Mouse (Mus musculus): ENCODE results near the gene Mrpl28. TPM values are rescaled to one million over a fixed set of nuclear protein-coding genes. Genes with fewer than 3 reads are reported as not detected.
"Not testable (repeated sequence)": the region's sequence is repeated elsewhere in the genome, so short reads cannot be mapped to it uniquely, and the experiment has no call there.

Mrpl28 gene
- polyA plus RNA-seq, 1 experiment from 2014 or later = 206 TPM

- Histone ChIP-seq H3K9ac (replicated peaks) (no peak overlapping the region), H3K27me3 (no peaks in the 10 kb centered on the region), H3K36me3 (peaks cover 30% of the 10 kb centered on the region), H3K4me2 (replicated peaks) (no peak overlapping the region), H3K9me3 (no peaks in the 10 kb centered on the region), H3K4me1 (peaks cover 23% of the 10 kb centered on the region), H3K27ac (replicated peaks) (no peak overlapping the region), H3K4me3 (no peak overlapping the region)
- WGBS = 88% methylated on average over 4 of the region's 4 CpGs
- ATAC-seq (replicated peaks) = no peak
Observed at GRCm38 (mm10) chr17:26142796-26143195, 19.5 kb downstream of the Mrpl28 start.

- ATAC-seq (replicated peaks) = no peak
- H3K9me3 ChIP-seq = no peaks in the 10 kb centered on the region
- H3K4me1 ChIP-seq = peaks cover 19% of the 10 kb centered on the region
- no peak overlapping the region for H3K27ac ChIP-seq (replicated peaks)
- 94% methylated on average over 5 of the region's 5 CpGs for WGBS
- H3K4me2 ChIP-seq (replicated peaks) = no peak overlapping the region
- no peaks in the 10 kb centered on the region for H3K27me3 ChIP-seq
- no peak overlapping the region for H3K9ac ChIP-seq (replicated peaks)
- no peak overlapping the region for H3K4me3 ChIP-seq
- H3K36me3 ChIP-seq = peaks cover 30% of the 10 kb centered on the region
Observed at GRCm38 (mm10) chr17:26143386-26143785, 20.1 kb downstream of the Mrpl28 start.

GRCm38 (mm10) chr17:26149056-26149455, 25.8 kb downstream of the Mrpl28 start:
- no peaks in the 10 kb centered on the region for H3K27me3 ChIP-seq
- no peak for ATAC-seq (replicated peaks)
- WGBS = 78% methylated on average over 2 of the region's 2 CpGs
- H3K27ac ChIP-seq (replicated peaks) = no peak overlapping the region
- H3K4me1 ChIP-seq = no peaks in the 10 kb centered on the region
- no peaks in the 10 kb centered on the region for H3K9me3 ChIP-seq
- H3K36me3 ChIP-seq = peaks cover 58% of the 10 kb centered on the region
- no peak overlapping the region for H3K9ac ChIP-seq (replicated peaks)
- H3K4me2 ChIP-seq (replicated peaks) = no peak overlapping the region
- no peak overlapping the region for H3K4me3 ChIP-seq

GRCm38 (mm10) chr17:26151886-26152630, 28.8 kb downstream of the Mrpl28 start:
- ATAC-seq (replicated peaks) = no peak
- peaks cover 48% of the 10 kb centered on the region for H3K36me3 ChIP-seq
- no peak overlapping the region for H3K4me3 ChIP-seq
- H3K9ac ChIP-seq (replicated peaks) = no peak overlapping the region
- no peak overlapping the region for H3K4me2 ChIP-seq (replicated peaks)
- no peaks in the 10 kb centered on the region for H3K4me1 ChIP-seq
- WGBS = 93% methylated on average over 2 of the region's 2 CpGs
- H3K9me3 ChIP-seq = no peaks in the 10 kb centered on the region
- H3K27me3 ChIP-seq = no peaks in the 10 kb centered on the region
- H3K27ac ChIP-seq (replicated peaks) = no peak overlapping the region

- 95% methylated on average over 1 of the region's 1 CpGs for WGBS
- Histone ChIP-seq H3K4me3 (no peak overlapping the region), H3K4me2 (replicated peaks) (no peak overlapping the region), H3K36me3 (no peaks in the 10 kb centered on the region), H3K9ac (replicated peaks) (no peak overlapping the region), H3K27me3 (no peaks in the 10 kb centered on the region), H3K4me1 (no peaks in the 10 kb centered on the region), H3K27ac (replicated peaks) (no peak overlapping the region), H3K9me3 (no peaks in the 10 kb centered on the region)
- no peak for ATAC-seq (replicated peaks)
Observed at GRCm38 (mm10) chr17:26162736-26163135, 39.4 kb downstream of the Mrpl28 start.

- WGBS = 94% methylated on average over 2 of the region's 2 CpGs
- Histone ChIP-seq H3K9ac (replicated peaks) (no peak overlapping the region), H3K27ac (replicated peaks) (no peak overlapping the region), H3K4me3 (no peak overlapping the region), H3K27me3 (no peaks in the 10 kb centered on the region), H3K4me1 (no peaks in the 10 kb centered on the region), H3K4me2 (replicated peaks) (no peak overlapping the region), H3K9me3 (no peaks in the 10 kb centered on the region), H3K36me3 (no peaks in the 10 kb centered on the region)
- no peak for ATAC-seq (replicated peaks)
Observed at GRCm38 (mm10) chr17:26168039-26168438, 44.7 kb downstream of the Mrpl28 start.

- H3K27ac ChIP-seq (replicated peaks); ATAC-seq (replicated peaks); H3K4me1 ChIP-seq; H3K4me2 ChIP-seq (replicated peaks); H3K9me3 ChIP-seq; H3K27me3 ChIP-seq; H3K4me3 ChIP-seq; H3K9ac ChIP-seq (replicated peaks): not testable (repeated sequence)
- 93% methylated on average over 2 of the region's 2 CpGs for WGBS
- peaks cover 15% of the 10 kb centered on the region for H3K36me3 ChIP-seq
Observed at GRCm38 (mm10) chr17:26175248-26175647, 51.9 kb downstream of the Mrpl28 start.

Other genes with a start within 250 kb of the Mrpl28 start
- gene Mettl26, start 248.4 kb upstream of the Mrpl28 start, polyA plus RNA-seq (2015; fragmentation: Nextera tagmentation; extraction: Ambion mirVana) = 61.8 and 62.0 TPM in 2 replicates
- 0.55 and 0.60 TPM in 2 replicates for gene Wfikkn1, start 242.6 kb upstream of the Mrpl28 start, polyA plus RNA-seq (2015; fragmentation: Nextera tagmentation; extraction: Ambion mirVana)
- gene Rab40c, start 203.8 kb upstream of the Mrpl28 start, polyA plus RNA-seq (2015; fragmentation: Nextera tagmentation; extraction: Ambion mirVana) = 50.8 and 52.6 TPM in 2 replicates
- gene Pigq, start 178.6 kb upstream of the Mrpl28 start, polyA plus RNA-seq (2015; fragmentation: Nextera tagmentation; extraction: Ambion mirVana) = 51.7 and 53.4 TPM in 2 replicates
- gene Nhlrc4, start 178.5 kb upstream of the Mrpl28 start, polyA plus RNA-seq (2015; fragmentation: Nextera tagmentation; extraction: Ambion mirVana) = not detected in 2 replicates
- 0.09 TPM in 1 of 2 replicates, not detected in the other for gene A930017K11Rik, start 170.9 kb upstream of the Mrpl28 start, polyA plus RNA-seq (2015; fragmentation: Nextera tagmentation; extraction: Ambion mirVana)
- 23.9 and 24.8 TPM in 2 replicates for gene Capn15, start 137.7 kb upstream of the Mrpl28 start, polyA plus RNA-seq (2015; fragmentation: Nextera tagmentation; extraction: Ambion mirVana)
- 34.0 and 36.3 TPM in 2 replicates for gene Rab11fip3, start 53.9 kb upstream of the Mrpl28 start, polyA plus RNA-seq (2015; fragmentation: Nextera tagmentation; extraction: Ambion mirVana)
- gene Decr2, start 33.2 kb upstream of the Mrpl28 start, polyA plus RNA-seq (2015; fragmentation: Nextera tagmentation; extraction: Ambion mirVana) = 27.7 and 29.1 TPM in 2 replicates
- gene Nme4, start 27.9 kb upstream of the Mrpl28 start, polyA plus RNA-seq (2015; fragmentation: Nextera tagmentation; extraction: Ambion mirVana) = 37.1 and 40.7 TPM in 2 replicates
- 2.1 and 2.3 TPM in 2 replicates for gene Tmem8, start 10.2 kb upstream of the Mrpl28 start, polyA plus RNA-seq (2015; fragmentation: Nextera tagmentation; extraction: Ambion mirVana)
- gene Axin1, start 15.2 kb downstream of the Mrpl28 start, polyA plus RNA-seq (2015; fragmentation: Nextera tagmentation; extraction: Ambion mirVana) = 11.2 and 17.4 TPM in 2 replicates
- gene Pdia2, start 75.6 kb downstream of the Mrpl28 start, polyA plus RNA-seq (2015; fragmentation: Nextera tagmentation; extraction: Ambion mirVana) = 0.19 TPM in 1 of 2 replicates, not detected in the other
- gene Rgs11, start 79.5 kb downstream of the Mrpl28 start, polyA plus RNA-seq (2015; fragmentation: Nextera tagmentation; extraction: Ambion mirVana) = 4.1 and 6.1 TPM in 2 replicates
- 39.9 and 40.3 TPM in 2 replicates for gene Arhgdig, start 84.3 kb downstream of the Mrpl28 start, polyA plus RNA-seq (2015; fragmentation: Nextera tagmentation; extraction: Ambion mirVana)
- gene Fam234a, start 120.7 kb downstream of the Mrpl28 start, polyA plus RNA-seq (2015; fragmentation: Nextera tagmentation; extraction: Ambion mirVana) = 23.3 and 27.8 TPM in 2 replicates
- 122 and 123 TPM in 2 replicates for gene Luc7l, start 129.4 kb downstream of the Mrpl28 start, polyA plus RNA-seq (2015; fragmentation: Nextera tagmentation; extraction: Ambion mirVana)